Mouse (Mus musculus): ENCODE results near the gene Gm20388. TPM values are rescaled to one million over a fixed set of nuclear protein-coding genes. Genes with fewer than 3 reads are reported as not detected.

Gene Gm20388
- polyA plus RNA-seq, 1 experiment from 2014 or later: 4.4 TPM

GRCm38 (mm10) chr8:123708729-123709128, 3798.1 kb downstream of the Gm20388 start:
- Histone ChIP-seq H3K27ac (no peak overlapping the region), H3K4me2 (replicated peaks) (no peak overlapping the region), H3K4me3 (replicated peaks) (no peak overlapping the region), H3K36me3 (no peaks in the 10 kb centered on the region), H3K9ac (replicated peaks) (no peak overlapping the region), H3K27me3 (no peaks in the 10 kb centered on the region; the same call in 1 of the 2 replicates), H3K9me3 (no peaks in the 10 kb centered on the region), H3K4me1 (replicated peaks) (peaks cover 4% of the 10 kb centered on the region; the same call in 1 of the 2 replicates)
- WGBS: 88% methylated on average over 8 of the region's 8 CpGs
- no peak for ATAC-seq

DNA sequence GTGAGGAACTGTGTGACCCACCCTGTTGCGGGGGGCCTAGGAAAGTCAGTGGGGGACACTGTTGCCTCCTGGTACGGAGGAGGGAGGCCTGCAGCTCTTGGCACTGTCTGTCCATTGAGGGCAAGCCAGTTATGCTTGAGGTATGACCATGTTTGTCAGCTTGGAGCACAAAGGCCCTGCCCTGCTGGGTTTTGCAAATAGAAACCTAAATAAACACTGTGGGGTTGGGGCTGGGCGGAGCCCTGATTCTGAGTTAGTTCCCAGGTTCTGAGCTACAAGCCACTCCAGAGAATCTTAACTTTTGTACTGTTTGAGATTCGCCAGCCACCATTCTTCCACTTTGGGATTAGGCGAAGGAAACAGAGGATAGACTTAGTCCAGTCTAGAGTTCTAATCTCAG, 3799.7 kb downstream of the Gm20388 start:
- peaks cover 4% of the 10 kb centered on the region; the same call in 1 of the 2 replicates for H3K4me1 ChIP-seq (replicated peaks)
- no peaks in the 10 kb centered on the region for H3K9me3 ChIP-seq
- no peak overlapping the region for H3K9ac ChIP-seq (replicated peaks)
- WGBS: 84% methylated on average over 5 of the region's 5 CpGs
- ATAC-seq: no peak
- no peak overlapping the region for H3K4me2 ChIP-seq (replicated peaks)
- no peaks in the 10 kb centered on the region; the same call in 1 of the 2 replicates for H3K27me3 ChIP-seq
- H3K36me3 ChIP-seq: no peaks in the 10 kb centered on the region
- no peak overlapping the region for H3K4me3 ChIP-seq (replicated peaks)
- H3K27ac ChIP-seq: no peak overlapping the region

DNA sequence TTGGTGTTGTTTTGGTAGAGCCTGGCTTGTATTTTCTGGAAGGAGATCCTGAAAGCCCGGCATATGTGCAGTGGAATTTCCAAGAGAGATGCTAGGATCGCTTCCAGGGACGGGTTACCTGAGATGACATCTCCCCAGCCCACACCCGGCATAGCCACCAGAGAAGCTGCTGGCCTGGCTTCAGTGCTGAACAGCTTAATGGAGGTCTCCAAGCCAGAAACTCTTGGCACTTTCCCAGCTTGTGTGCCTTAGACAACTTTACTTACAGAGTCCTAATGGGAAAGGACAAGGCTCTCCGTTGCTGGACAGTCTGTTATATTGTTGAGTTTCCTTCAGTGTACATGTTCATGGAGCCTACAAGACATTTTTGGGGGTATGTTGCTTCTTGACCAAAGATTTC, 3803.8 kb downstream of the Gm20388 start:
- Histone ChIP-seq H3K9me3 (no peaks in the 10 kb centered on the region), H3K27me3 (no peaks in the 10 kb centered on the region), H3K4me3 (replicated peaks) (no peak overlapping the region), H3K9ac (replicated peaks) (no peak overlapping the region), H3K4me1 (replicated peaks) (peaks cover 20% of the 10 kb centered on the region), H3K27ac (no peak overlapping the region), H3K4me2 (replicated peaks) (no peak overlapping the region), H3K36me3 (no peaks in the 10 kb centered on the region)
- 98% methylated on average over 5 of the region's 5 CpGs for WGBS
- no peak for ATAC-seq

DNA sequence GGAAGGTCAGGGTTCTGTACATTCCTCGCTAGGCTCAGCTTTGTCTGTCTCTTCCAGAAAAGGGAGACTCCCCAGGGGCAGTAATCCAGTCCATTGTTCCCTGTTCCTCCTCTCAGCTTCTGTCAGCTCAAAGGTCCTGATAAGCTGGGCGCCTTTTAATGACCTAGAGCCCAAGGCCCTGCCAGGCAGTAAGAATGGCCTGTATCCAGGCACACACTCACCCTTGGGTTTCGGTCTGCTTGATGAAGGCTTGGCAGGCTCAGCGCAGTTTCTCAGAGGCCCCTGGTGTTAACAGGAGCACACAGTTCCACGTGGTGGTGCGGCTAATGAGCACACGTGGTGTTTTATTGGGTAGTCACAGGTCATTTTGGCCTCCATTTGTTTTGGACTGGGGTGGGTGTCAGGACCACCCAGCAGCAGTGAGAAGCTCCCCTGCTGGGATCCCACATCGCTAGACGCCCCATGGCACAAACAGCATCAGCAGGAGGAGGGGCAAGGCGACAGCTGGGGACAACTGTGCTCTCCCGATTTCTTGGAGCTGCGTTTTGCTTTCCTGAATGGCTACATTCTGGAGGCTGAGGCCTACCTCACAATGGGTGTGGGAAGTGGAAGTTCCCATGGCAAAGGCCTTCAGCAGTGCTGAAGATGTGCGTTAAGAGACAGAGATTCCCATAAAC, 3805.4 kb downstream of the Gm20388 start:
- ATAC-seq: no peak
- 26% methylated on average over 13 of the region's 13 CpGs for WGBS

DNA sequence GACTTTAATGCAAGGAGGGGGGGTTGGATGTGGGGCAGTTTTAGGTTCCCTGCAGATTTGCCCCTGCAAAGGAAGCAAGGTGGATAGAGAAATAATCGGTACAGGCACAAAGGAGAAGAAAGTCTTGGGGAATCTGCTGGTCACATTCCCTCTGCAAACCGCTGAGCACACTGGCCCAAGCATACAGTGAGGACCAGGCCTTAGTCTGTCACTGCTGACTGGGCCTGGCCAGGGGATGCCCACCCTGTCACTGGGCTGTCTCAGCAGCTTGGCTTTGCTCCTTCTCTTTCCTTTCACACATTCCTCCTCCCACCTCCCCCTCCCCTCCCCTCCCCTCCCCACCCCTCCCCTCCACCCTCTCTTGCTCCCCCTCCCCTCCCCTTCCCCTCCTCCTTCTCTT, 3806.5 kb downstream of the Gm20388 start:
- peaks cover 28% of the 10 kb centered on the region for H3K4me1 ChIP-seq (replicated peaks)
- H3K4me3 ChIP-seq (replicated peaks): no peak overlapping the region
- no peak for ATAC-seq
- no peaks in the 10 kb centered on the region for H3K9me3 ChIP-seq
- H3K27me3 ChIP-seq: 0 out of 2 replicates have a peak, but pooled peaks cover 2% of the 10 kb centered on the region
- WGBS: 46% methylated on average over 2 of the region's 2 CpGs
- H3K27ac ChIP-seq: no peak overlapping the region
- H3K36me3 ChIP-seq: no peaks in the 10 kb centered on the region
- no peak overlapping the region for H3K9ac ChIP-seq (replicated peaks)
- H3K4me2 ChIP-seq (replicated peaks): no peak overlapping the region

More for the DNA sequence above, 3805.4 kb downstream of the Gm20388 start:
- Histone ChIP-seq H3K27ac (no peak overlapping the region; the same call in 1 of the 2 replicates), H3K36me3 (no peaks in the 10 kb centered on the region), H3K9ac (replicated peaks) (no peak overlapping the region), H3K9me3 (no peaks in the 10 kb centered on the region), H3K4me2 (replicated peaks) (no peak overlapping the region), H3K27me3 (no peaks in the 10 kb centered on the region), H3K4me1 (replicated peaks) (peaks cover 31% of the 10 kb centered on the region), H3K4me3 (replicated peaks) (no peak overlapping the region)

DNA sequence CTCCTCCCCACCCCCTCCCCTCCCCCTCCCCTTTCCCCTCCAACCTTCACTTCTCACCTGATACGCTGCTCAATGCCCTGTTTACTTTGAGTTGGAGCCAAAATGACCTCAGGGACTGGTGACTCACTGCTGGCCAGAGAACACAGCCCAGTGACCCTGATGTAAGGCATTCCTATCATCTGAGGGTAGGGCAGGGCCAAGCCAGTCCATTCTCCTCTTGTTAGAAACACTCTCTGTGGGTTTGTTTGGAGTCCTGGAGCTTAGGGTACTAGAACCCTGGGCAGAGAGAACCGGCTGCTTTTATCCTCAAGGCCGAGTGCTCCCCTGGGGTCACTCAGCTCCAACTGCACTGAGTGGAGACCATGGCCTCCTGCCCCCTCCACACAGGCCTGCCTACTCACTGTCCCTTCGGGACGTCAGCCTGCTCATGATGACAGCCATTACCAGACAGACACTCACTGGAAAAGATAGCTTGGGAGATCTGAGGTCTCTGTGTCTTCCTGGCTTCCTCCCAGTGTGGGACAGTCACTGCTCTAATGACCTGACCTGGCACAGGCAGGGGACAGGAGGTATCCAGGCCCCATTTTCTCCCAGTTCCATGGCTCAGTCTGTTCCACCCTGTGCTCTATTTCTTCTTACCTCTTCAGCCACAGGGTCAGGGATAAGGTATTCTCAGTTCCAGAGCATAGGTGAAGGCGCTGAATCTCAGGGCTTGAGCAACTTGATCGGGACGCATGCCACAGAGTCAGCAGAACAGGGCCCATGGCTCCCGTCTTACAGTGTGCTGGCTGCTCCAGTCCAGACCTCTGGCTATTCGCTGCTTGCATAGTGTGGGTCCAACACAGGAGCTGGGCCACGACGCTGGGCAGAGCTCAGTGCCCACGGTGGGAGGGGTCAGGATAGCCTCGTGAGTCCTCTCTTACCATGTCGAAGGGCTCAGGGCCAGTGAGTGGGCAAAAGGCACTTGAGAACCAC, 3807.2 kb downstream of the Gm20388 start:
- ATAC-seq: 0 out of 2 replicates have a peak, but pooled peaks have one; percentile 13
- Histone ChIP-seq H3K27me3 (0 out of 2 replicates have a peak, but pooled peaks cover 2% of the 10 kb centered on the region), H3K36me3 (no peaks in the 10 kb centered on the region), H3K4me2 (replicated peaks) (no peak overlapping the region), H3K4me3 (replicated peaks) (no peak overlapping the region), H3K4me1 (replicated peaks) (peaks cover 27% of the 10 kb centered on the region), H3K9ac (replicated peaks) (no peak overlapping the region), H3K9me3 (no peaks in the 10 kb centered on the region), H3K27ac (0 out of 2 replicates have a peak overlapping the region, but pooled peaks have one; percentile 14)
- WGBS: 80% methylated on average over 14 of the region's 15 CpGs

DNA sequence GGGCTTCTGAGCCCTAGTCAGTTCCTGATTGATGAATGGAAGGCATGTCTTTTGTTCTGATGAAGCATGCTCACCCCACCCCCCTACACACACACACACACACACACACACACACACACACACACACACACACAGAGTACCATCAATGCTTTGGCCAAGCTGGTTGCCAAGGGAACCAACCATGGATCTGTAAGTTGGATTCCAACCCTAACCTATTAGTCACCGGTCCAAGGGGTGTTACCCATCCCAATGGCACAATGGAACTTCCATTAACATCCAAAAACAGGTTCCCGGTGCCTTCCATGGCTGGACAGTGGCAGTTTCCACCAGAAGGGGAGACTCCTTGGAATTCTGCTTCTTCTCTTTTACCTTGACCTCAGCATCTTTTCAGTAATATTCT, 3808.1 kb downstream of the Gm20388 start:
- Histone ChIP-seq H3K36me3 (no peaks in the 10 kb centered on the region), H3K27ac (no peak overlapping the region), H3K27me3 (0 out of 2 replicates have a peak, but pooled peaks cover 2% of the 10 kb centered on the region), H3K4me2 (replicated peaks) (no peak overlapping the region), H3K9me3 (no peaks in the 10 kb centered on the region), H3K4me3 (replicated peaks) (no peak overlapping the region), H3K9ac (replicated peaks) (no peak overlapping the region), H3K4me1 (replicated peaks) (peaks cover 27% of the 10 kb centered on the region)
- WGBS: 84% methylated on average over 2 of the region's 2 CpGs
- ATAC-seq: no peak

- Histone ChIP-seq H3K27ac (no peak overlapping the region), H3K4me2 (replicated peaks) (no peak overlapping the region), H3K9ac (replicated peaks) (no peak overlapping the region), H3K27me3 (0 out of 2 replicates have a peak, but pooled peaks cover 2% of the 10 kb centered on the region), H3K36me3 (no peaks in the 10 kb centered on the region), H3K9me3 (no peaks in the 10 kb centered on the region), H3K4me3 (replicated peaks) (no peak overlapping the region), H3K4me1 (replicated peaks) (peaks cover 27% of the 10 kb centered on the region)
- 95% methylated on average over 6 of the region's 6 CpGs for WGBS
- no peak for ATAC-seq
Measured at GRCm38 (mm10) chr8:123719280-123719679, 3808.6 kb downstream of the Gm20388 start.

- no peaks in the 10 kb centered on the region for H3K9me3 ChIP-seq
- WGBS: 58% methylated on average over 5 of the region's 5 CpGs
- H3K27me3 ChIP-seq: 0 out of 2 replicates have a peak, but pooled peaks cover 2% of the 10 kb centered on the region
- no peak for ATAC-seq
- no peak overlapping the region for H3K27ac ChIP-seq
- H3K9ac ChIP-seq (replicated peaks): no peak overlapping the region
- H3K36me3 ChIP-seq: no peaks in the 10 kb centered on the region
- H3K4me2 ChIP-seq (replicated peaks): no peak overlapping the region
- peaks cover 27% of the 10 kb centered on the region for H3K4me1 ChIP-seq (replicated peaks)
- H3K4me3 ChIP-seq (replicated peaks): no peak overlapping the region
Measured at GRCm38 (mm10) chr8:123719811-123720210, 3809.2 kb downstream of the Gm20388 start.

DNA sequence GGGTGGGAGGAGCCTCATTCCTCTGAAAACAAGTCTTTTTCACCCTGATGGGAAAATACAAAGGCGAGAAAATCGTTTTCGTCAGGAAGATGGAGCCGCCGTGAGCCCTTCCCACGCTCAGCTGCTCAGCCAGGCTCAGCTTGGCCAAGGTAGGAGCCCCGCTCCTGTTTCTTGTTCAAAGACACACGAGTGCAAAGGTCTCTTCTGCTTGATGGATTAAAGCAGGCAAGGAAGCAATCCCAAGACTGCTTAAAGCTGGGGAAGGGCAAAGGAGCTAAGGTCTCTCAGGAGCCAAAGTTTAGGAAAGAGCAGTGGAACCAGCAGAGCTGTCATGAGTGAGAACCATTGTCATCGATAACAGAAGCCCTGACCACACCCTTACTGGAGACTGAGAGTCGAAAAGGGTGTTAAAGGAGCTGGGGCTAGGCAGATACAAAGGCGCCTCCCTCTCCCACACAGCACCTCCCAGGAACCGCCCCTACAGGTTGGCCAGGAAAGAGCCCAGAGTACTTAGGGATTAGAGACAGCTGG, 3809.9 kb downstream of the Gm20388 start:
- H3K27me3 ChIP-seq: 0 out of 2 replicates have a peak, but pooled peaks cover 2% of the 10 kb centered on the region
- no peak overlapping the region for H3K4me3 ChIP-seq (replicated peaks)
- ATAC-seq: no peak
- no peak overlapping the region for H3K4me2 ChIP-seq (replicated peaks)
- 18% methylated on average over 12 of the region's 12 CpGs for WGBS
- H3K9ac ChIP-seq (replicated peaks): no peak overlapping the region
- H3K9me3 ChIP-seq: no peaks in the 10 kb centered on the region
- no peak overlapping the region for H3K27ac ChIP-seq
- H3K4me1 ChIP-seq (replicated peaks): peaks cover 33% of the 10 kb centered on the region
- H3K36me3 ChIP-seq: no peaks in the 10 kb centered on the region

DNA sequence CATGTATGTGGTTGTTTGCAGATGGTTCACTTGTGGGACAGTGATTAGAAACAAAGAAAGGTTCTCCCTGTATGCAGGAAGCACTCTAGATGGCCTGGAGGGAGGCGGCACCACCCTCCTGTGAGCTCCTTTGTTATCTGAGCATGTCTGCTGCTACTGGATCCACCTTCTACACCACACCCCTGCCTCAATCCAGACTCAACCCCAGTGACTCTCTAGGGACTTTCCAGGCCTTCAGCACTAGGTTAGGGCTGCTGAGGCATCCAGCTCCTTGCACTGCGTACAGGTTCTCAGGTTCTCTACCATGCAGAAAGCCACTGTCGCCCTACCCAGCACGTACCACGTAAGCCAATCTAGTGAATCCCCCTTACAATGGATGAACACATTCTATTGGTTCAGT, 3811.6 kb downstream of the Gm20388 start:
- Histone ChIP-seq H3K4me3 (replicated peaks) (no peak overlapping the region), H3K4me2 (replicated peaks) (no peak overlapping the region), H3K9me3 (no peaks in the 10 kb centered on the region), H3K9ac (replicated peaks) (no peak overlapping the region), H3K36me3 (no peaks in the 10 kb centered on the region), H3K4me1 (replicated peaks) (peaks cover 24% of the 10 kb centered on the region), H3K27ac (no peak overlapping the region), H3K27me3 (peaks cover 2% of the 10 kb centered on the region; the same call in 1 of the 2 replicates)
- WGBS: 91% methylated on average over 5 of the region's 5 CpGs
- no peak for ATAC-seq

All from midbrain, embryonic 13.5 days (tissue).